Mouse (Mus musculus) left cerebral cortex, postnatal 36 days (tissue): ENCODE measurements at regions not wholly inside any gene's neighbourhood (a gene's known extent, or its start where the extent isn't known, plus 50 kb on each side); places are given as distances from the start of the nearest gene placed in this dataset.

Source experiments
- DNase-seq, 2 experiments: peaks; one replicate each; pipeline ENCODE4 v3.0.0; 2021 to 2022; ENCODE audit warnings: low spot score in 2 of 2, mixed read lengths in 1 of 2
- intact Hi-C: fragments of 180-260 bp; cut with DNase I; formaldehyde crosslinking; loops from one replicate; pipeline ENCODE4 v1.15.1; 2025

DNA sequence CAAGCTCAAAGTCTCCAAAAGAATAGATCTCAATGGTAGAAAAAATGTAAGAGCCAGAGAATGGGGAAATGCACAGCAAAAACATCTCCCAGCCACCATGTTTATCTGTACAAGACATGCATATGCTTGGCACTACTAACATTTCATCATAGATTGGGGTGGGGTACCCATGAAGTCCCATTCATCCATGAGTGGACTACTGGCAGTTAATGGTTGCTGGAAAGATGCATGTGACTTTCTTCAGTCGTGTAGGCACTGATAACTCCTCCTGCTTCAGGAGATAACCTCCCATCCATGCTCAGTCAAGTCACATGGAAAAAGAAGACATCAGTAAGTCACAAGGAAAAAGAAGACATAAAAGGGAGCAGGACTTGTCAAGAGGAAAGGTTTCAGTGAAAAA is 65.3 kb downstream of the Lpar4 start:
- DNase-seq = no peak
- intact Hi-C loops = no loop called here

DNA sequence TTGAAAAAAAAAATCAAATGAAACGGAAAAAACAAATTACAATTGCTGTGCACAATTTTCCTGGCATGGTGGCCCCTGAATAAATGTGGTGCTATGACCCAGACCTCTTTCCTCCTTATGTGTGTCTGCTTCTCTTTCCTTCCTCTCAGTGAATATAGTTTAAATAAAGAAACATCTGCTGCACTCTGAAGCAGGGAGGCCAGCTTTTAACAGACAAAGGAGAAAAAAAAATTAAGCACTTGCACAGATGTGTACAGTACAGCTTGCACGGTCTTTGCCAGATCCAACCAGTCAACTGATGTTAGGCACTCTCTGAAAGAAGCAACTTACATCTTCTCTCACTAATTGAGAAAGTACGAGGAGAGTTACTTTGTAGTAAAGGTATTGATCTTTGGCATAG is 66.4 kb downstream of the Lpar4 start:
- intact Hi-C loops = no loop called here
- DNase-seq = no peak

DNA sequence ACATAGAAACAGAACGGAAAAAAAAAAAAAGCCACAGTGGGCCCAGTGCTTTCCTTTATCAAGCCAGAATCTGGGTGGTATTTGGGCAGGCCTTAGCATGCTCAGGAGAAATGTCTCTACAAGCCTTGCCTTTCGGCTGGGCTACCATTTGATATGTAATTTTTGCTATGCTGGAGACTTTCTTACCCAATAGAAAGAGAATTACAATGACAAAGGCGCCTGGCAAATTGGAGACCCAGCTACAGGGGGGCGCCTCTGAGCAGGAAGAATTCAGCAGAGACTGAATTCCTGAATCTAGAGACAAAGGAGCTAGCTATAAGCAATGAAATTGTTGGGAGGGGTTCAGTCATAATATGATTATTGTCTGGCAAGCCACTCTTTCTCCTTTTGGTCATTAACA is 67.4 kb downstream of the Lpar4 start:
- DNase-seq = no peak
- intact Hi-C loops = no loop called here

DNA sequence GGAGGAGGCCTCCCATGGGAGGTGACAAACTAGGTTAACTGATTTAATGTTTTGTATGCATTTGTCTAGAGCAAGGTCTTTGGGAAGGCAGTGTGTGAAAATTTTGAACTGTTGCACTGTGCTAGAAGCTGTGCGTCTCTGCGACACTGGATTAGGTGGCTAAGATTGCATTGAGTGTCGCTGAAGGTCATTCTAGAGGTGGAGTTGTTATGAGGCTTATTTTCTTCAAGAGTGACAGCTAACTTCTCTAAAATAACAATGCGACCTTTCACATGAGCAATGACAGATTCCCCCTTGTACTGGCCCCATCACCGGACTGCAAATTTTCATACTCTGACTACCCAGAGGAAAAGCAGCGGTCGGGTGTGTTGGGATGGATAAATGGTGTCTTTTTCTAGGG is 83.8 kb upstream of the P2ry10 start:
- no peak for DNase-seq
- intact Hi-C loops = no loop called here

DNA sequence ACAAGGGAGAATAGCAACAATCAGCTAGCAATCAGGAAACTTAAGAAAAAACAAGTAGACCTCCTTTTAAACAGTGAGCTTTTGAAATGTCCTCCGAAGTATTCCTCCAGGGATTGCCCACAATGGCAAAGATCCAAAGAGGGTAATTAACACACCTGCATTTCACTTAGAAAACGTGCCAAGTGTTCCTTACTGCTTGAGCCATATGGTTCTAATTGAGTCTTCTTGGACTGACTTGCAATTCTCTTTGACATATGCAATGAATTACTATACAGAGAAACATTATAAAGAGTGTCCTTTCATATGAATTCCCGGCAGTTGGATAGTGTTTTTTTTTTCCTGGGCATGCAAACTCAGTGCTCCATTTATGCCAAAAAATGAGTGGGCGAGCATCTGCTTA is 79.3 kb upstream of the P2ry10 start:
- intact Hi-C loops = no loop called here
- no peak for DNase-seq

DNA sequence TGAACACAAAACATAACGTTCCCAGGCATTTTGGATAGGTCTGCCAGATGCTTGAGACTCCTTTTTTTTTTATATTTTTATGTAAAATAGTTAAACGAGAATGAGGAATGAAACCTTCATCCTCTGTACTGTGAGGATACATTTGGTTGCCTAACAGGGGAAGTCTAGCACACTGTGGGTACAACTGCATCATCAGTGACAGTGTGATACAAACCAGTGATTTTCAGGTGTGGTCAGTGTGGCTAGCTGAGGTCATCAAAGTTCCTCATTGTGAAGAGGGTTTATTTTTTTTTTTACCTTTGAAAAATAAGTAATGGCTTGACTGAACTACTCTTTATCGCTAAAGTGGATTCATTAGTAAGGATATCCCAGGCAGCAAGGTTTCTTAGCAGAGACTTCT is 75.7 kb upstream of the P2ry10 start:
- no peak for DNase-seq
- intact Hi-C loops = no loop called here

DNA sequence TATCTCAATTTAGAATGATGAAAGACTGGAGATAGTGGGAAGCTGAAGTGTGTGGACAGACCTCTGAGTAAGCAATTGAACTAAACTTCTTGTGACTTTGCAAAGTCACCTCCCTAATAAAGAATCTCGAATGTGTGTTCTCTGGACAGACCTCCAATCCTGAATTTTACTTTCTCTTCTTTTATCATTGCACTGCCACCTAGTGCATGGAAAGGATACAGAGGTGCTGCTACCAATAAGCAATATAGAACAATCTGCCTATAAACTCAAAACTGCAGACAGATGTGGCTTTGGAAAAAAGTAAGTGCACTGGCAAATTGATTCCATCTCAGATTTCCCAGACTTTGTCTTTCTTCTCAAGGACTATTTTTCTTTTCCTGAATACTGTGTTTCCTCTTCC is 73.0 kb upstream of the P2ry10 start:
- intact Hi-C loops = loop anchor here (5.0 kb wide), 1 partner anchor 218 kb away; no protein-coding TSS in a partner anchor
- DNase-seq = no peak

DNA sequence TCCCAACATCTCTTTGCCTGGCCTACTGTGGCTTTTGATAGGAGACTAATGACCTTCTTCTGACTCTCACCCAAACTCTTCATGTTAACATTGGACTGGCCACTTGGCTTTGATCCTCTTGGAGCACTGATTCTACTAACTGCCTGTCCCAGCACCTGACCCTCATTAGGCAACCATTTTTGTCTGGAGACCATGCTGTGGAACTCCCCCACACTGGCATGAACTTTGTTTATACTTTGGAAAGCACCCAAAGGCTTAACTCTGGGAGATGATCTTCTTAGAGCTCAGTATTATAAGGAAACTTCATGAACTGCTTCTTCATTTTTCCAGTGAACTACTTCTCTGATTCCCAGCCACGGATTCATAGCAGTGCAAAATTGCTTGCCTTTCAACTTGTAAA is 56.6 kb upstream of the P2ry10 start:
- no peak for DNase-seq
- intact Hi-C loops = no loop called here

DNA sequence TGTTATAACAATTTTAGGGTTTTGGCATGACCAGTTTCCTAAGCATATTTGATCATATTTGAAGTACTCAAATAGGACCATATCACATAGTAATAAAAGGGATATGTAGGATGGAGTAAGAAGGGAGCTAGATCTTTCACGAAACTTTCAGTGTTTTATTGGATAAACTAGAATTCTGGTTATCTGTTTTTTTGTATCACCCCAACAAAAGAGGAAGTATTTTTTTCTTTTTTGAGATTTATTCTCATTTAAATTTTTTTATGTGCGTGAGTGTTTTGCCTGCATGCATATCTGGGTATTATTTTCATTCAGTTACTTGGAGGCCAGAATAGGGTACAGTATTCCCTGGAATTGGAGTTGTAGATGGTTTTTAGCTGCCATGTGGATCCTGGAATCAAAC is 50.3 kb upstream of the P2ry10 start:
- DNase-seq = no peak
- intact Hi-C loops = no loop called here
